Mouse (Mus musculus): ENCODE measurements around the gene Dock9.

The Dock9 gene

GRCm38 (mm10) chr14:121762021-121762452, 35.6 kb downstream of the Dock9 start:
- TF ChIP-seq NANOG (IDR thresholded peaks at IDR 0.05; ENCODE audit: borderline replicate concordance, low read length): no peak
- TF ChIP-seq CTCF (conservative IDR thresholded peaks at IDR 0.05; ENCODE audit: low read length): no peak
- TF ChIP-seq POU5F1 (IDR thresholded peaks at IDR 0.05; ENCODE audit: borderline replicate concordance, low read length): no peak
- no peak overlapping the region for H3K4me3 ChIP-seq (replicated peaks; ENCODE audit: low read length)
- H3K9me3 ChIP-seq (ENCODE audit: low read length): no peaks in the 10 kb centered on the region
- H3K36me3 ChIP-seq (ENCODE audit: insufficient read depth, low read length): no peaks in the 10 kb centered on the region
- no peaks in the 10 kb centered on the region for H3K27me3 ChIP-seq (ENCODE audit: insufficient read depth, low read length)
- H3K4me1 ChIP-seq (replicated peaks; ENCODE audit: low read depth, low read length): 0 out of 2 replicates have a peak, but pooled peaks cover 8% of the 10 kb centered on the region

- Histone ChIP-seq H3K4me3 (replicated peaks; ENCODE audit: low read length) (no peak overlapping the region), H3K9me3 (ENCODE audit: low read length) (no peaks in the 10 kb centered on the region), H3K27me3 (ENCODE audit: insufficient read depth, low read length) (no peaks in the 10 kb centered on the region), H3K4me1 (replicated peaks; ENCODE audit: low read depth, low read length) (0 out of 2 replicates have a peak, but pooled peaks cover 8% of the 10 kb centered on the region), H3K36me3 (ENCODE audit: insufficient read depth, low read length) (no peaks in the 10 kb centered on the region)
- TF ChIP-seq POU5F1 (IDR thresholded peaks at IDR 0.05; ENCODE audit: borderline replicate concordance, low read length) (no peak), CTCF (conservative IDR thresholded peaks at IDR 0.05; ENCODE audit: low read length) (no peak), NANOG (IDR thresholded peaks at IDR 0.05; ENCODE audit: borderline replicate concordance, low read length) (no peak)
Measured at GRCm38 (mm10) chr14:121760403-121760802, 37.2 kb downstream of the Dock9 start.

- Histone ChIP-seq H3K27me3 (ENCODE audit: insufficient read depth, low read length) (no peaks in the 10 kb centered on the region), H3K4me3 (replicated peaks; ENCODE audit: low read length) (no peak overlapping the region), H3K9me3 (ENCODE audit: low read length) (no peaks in the 10 kb centered on the region), H3K36me3 (ENCODE audit: insufficient read depth, low read length) (no peaks in the 10 kb centered on the region), H3K4me1 (replicated peaks; ENCODE audit: low read depth, low read length) (no peaks in the 10 kb centered on the region)
- no peak for TF ChIP-seq NANOG (IDR thresholded peaks at IDR 0.05; ENCODE audit: borderline replicate concordance, low read length)
- TF ChIP-seq POU5F1 (IDR thresholded peaks at IDR 0.05; ENCODE audit: borderline replicate concordance, low read length): no peak
- TF ChIP-seq CTCF (conservative IDR thresholded peaks at IDR 0.05; ENCODE audit: low read length): no peak
Measured at GRCm38 (mm10) chr14:121754110-121754509, 43.5 kb downstream of the Dock9 start.

- H3K4me3 ChIP-seq (replicated peaks; ENCODE audit: low read length): no peak overlapping the region
- H3K36me3 ChIP-seq (ENCODE audit: insufficient read depth, low read length): no peaks in the 10 kb centered on the region
- no peaks in the 10 kb centered on the region for H3K4me1 ChIP-seq (replicated peaks; ENCODE audit: low read depth, low read length)
- H3K27me3 ChIP-seq (ENCODE audit: insufficient read depth, low read length): no peaks in the 10 kb centered on the region
- H3K9me3 ChIP-seq (ENCODE audit: low read length): no peaks in the 10 kb centered on the region
- TF ChIP-seq CTCF (conservative IDR thresholded peaks at IDR 0.05; ENCODE audit: low read length) (0 out of 2 replicates have a peak, but pooled peaks have one; percentile 20), POU5F1 (IDR thresholded peaks at IDR 0.05; ENCODE audit: borderline replicate concordance, low read length) (no peak), NANOG (IDR thresholded peaks at IDR 0.05; ENCODE audit: borderline replicate concordance, low read length) (no peak)
Measured at GRCm38 (mm10) chr14:121752686-121753426, 44.8 kb downstream of the Dock9 start.

GRCm38 (mm10) chr14:121749606-121750005, 48.0 kb downstream of the Dock9 start:
- Histone ChIP-seq H3K4me1 (replicated peaks; ENCODE audit: low read depth, low read length) (no peaks in the 10 kb centered on the region), H3K36me3 (ENCODE audit: insufficient read depth, low read length) (no peaks in the 10 kb centered on the region), H3K4me3 (replicated peaks; ENCODE audit: low read length) (no peak overlapping the region), H3K27me3 (ENCODE audit: insufficient read depth, low read length) (no peaks in the 10 kb centered on the region), H3K9me3 (ENCODE audit: low read length) (no peaks in the 10 kb centered on the region)
- TF ChIP-seq CTCF (conservative IDR thresholded peaks at IDR 0.05; ENCODE audit: low read length) (no peak), NANOG (IDR thresholded peaks at IDR 0.05; ENCODE audit: borderline replicate concordance, low read length) (no peak), POU5F1 (IDR thresholded peaks at IDR 0.05; ENCODE audit: borderline replicate concordance, low read length) (no peak)

- no peaks in the 10 kb centered on the region for H3K27me3 ChIP-seq (ENCODE audit: insufficient read depth, low read length)
- H3K4me3 ChIP-seq (replicated peaks; ENCODE audit: low read length): no peak overlapping the region
- TF ChIP-seq CTCF (conservative IDR thresholded peaks at IDR 0.05; ENCODE audit: low read length) (no peak), POU5F1 (IDR thresholded peaks at IDR 0.05; ENCODE audit: borderline replicate concordance, low read length) (no peak), NANOG (IDR thresholded peaks at IDR 0.05; ENCODE audit: borderline replicate concordance, low read length) (no peak)
- no peaks in the 10 kb centered on the region for H3K36me3 ChIP-seq (ENCODE audit: insufficient read depth, low read length)
- no peaks in the 10 kb centered on the region for H3K9me3 ChIP-seq (ENCODE audit: low read length)
- no peaks in the 10 kb centered on the region for H3K4me1 ChIP-seq (replicated peaks; ENCODE audit: low read depth, low read length)
Measured at GRCm38 (mm10) chr14:121749084-121749483, 48.6 kb downstream of the Dock9 start.

GRCm38 (mm10) chr14:121747360-121747759, 50.3 kb downstream of the Dock9 start:
- no peaks in the 10 kb centered on the region for H3K36me3 ChIP-seq (ENCODE audit: insufficient read depth, low read length)
- no peak for TF ChIP-seq POU5F1 (IDR thresholded peaks at IDR 0.05; ENCODE audit: borderline replicate concordance, low read length)
- TF ChIP-seq NANOG (IDR thresholded peaks at IDR 0.05; ENCODE audit: borderline replicate concordance, low read length): no peak
- no peak for TF ChIP-seq CTCF (conservative IDR thresholded peaks at IDR 0.05; ENCODE audit: low read length)
- H3K4me1 ChIP-seq (replicated peaks; ENCODE audit: low read depth, low read length): no peaks in the 10 kb centered on the region
- no peak overlapping the region for H3K4me3 ChIP-seq (replicated peaks; ENCODE audit: low read length)
- no peaks in the 10 kb centered on the region for H3K9me3 ChIP-seq (ENCODE audit: low read length)
- no peaks in the 10 kb centered on the region for H3K27me3 ChIP-seq (ENCODE audit: insufficient read depth, low read length)

GRCm38 (mm10) chr14:121743787-121744417, 53.7 kb downstream of the Dock9 start:
- Histone ChIP-seq H3K4me3 (replicated peaks; ENCODE audit: low read length) (no peak overlapping the region), H3K9me3 (ENCODE audit: low read length) (no peaks in the 10 kb centered on the region), H3K4me1 (replicated peaks; ENCODE audit: low read depth, low read length) (peaks cover 3% of the 10 kb centered on the region), H3K27me3 (ENCODE audit: insufficient read depth, low read length) (no peaks in the 10 kb centered on the region), H3K36me3 (ENCODE audit: insufficient read depth, low read length) (no peaks in the 10 kb centered on the region)
- TF ChIP-seq POU5F1 (IDR thresholded peaks at IDR 0.05; ENCODE audit: borderline replicate concordance, low read length) (no peak), CTCF (conservative IDR thresholded peaks at IDR 0.05; ENCODE audit: low read length) (no peak), NANOG (IDR thresholded peaks at IDR 0.05; ENCODE audit: borderline replicate concordance, low read length) (no peak)
